Mouse (Mus musculus): ENCODE measurements at regions not wholly inside any gene's neighbourhood (a gene's known extent, or its start where the extent isn't known, plus 50 kb on each side); places are given as distances from the start of the nearest gene placed in this dataset.
A peak's percentile ranks its signal among the peaks of the same experiment; 100 is the strongest.
"Not testable (repeated sequence)": the region's sequence is repeated elsewhere in the genome, so short reads cannot be mapped to it uniquely, and the experiment has no call there.

DNA sequence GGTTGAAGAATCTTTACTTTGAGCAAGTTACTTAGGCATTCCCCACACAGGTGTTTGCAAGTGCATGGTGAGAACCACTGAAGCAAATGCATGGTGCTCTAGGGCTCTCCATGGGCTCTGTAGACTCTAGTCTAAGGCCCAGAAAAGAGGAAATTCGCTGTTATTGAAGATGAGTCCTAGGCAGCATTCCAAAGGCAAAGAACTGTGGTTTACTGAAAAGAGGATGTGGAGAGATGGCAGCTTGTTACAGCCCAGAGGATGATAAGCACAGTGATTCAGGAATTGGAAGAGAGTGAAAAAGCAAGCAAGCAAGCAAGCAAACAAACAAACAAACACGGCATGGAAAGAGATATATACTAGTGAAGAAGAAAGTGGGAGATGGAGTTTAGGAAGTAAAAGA, 221.6 kb downstream of the Kif20b start:
- no peak for ATAC-seq (ENCODE audit: low FRiP score, low TSS enrichment)
- no peaks in the 10 kb centered on the region for H3K36me3 ChIP-seq (ENCODE audit: insufficient read depth, low read length)
- WGBS = 86% methylated on average over 2 of the region's 2 CpGs
- no peaks in the 10 kb centered on the region for H3K4me1 ChIP-seq (ENCODE audit: insufficient read depth, low read length)
- no peak overlapping the region for H3K27ac ChIP-seq (ENCODE audit: low read length)
- no peak overlapping the region for H3K4me2 ChIP-seq (replicated peaks; ENCODE audit: low read depth, low read length)
- H3K4me3 ChIP-seq (ENCODE audit: low read length) = no peak overlapping the region
- H3K9me3 ChIP-seq (ENCODE audit: low read length) = no peaks in the 10 kb centered on the region
- H3K27me3 ChIP-seq (ENCODE audit: insufficient read depth, low read length) = no peaks in the 10 kb centered on the region
- no peak overlapping the region for H3K9ac ChIP-seq (replicated peaks; ENCODE audit: low read length)

GRCm38 (mm10) chr19:35149476-35149875, 227.3 kb downstream of the Kif20b start:
- not testable (repeated sequence) for H3K4me2 ChIP-seq (replicated peaks; ENCODE audit: low read depth, low read length); ATAC-seq (ENCODE audit: low FRiP score, low TSS enrichment); H3K27me3 ChIP-seq (ENCODE audit: insufficient read depth, low read length); H3K4me3 ChIP-seq (ENCODE audit: low read length); H3K9me3 ChIP-seq (ENCODE audit: low read length); H3K27ac ChIP-seq (ENCODE audit: low read length); H3K9ac ChIP-seq (replicated peaks; ENCODE audit: low read length); H3K4me1 ChIP-seq (ENCODE audit: insufficient read depth, low read length); H3K36me3 ChIP-seq (ENCODE audit: insufficient read depth, low read length)
- WGBS = 78% methylated on average over 2 of the region's 2 CpGs

DNA sequence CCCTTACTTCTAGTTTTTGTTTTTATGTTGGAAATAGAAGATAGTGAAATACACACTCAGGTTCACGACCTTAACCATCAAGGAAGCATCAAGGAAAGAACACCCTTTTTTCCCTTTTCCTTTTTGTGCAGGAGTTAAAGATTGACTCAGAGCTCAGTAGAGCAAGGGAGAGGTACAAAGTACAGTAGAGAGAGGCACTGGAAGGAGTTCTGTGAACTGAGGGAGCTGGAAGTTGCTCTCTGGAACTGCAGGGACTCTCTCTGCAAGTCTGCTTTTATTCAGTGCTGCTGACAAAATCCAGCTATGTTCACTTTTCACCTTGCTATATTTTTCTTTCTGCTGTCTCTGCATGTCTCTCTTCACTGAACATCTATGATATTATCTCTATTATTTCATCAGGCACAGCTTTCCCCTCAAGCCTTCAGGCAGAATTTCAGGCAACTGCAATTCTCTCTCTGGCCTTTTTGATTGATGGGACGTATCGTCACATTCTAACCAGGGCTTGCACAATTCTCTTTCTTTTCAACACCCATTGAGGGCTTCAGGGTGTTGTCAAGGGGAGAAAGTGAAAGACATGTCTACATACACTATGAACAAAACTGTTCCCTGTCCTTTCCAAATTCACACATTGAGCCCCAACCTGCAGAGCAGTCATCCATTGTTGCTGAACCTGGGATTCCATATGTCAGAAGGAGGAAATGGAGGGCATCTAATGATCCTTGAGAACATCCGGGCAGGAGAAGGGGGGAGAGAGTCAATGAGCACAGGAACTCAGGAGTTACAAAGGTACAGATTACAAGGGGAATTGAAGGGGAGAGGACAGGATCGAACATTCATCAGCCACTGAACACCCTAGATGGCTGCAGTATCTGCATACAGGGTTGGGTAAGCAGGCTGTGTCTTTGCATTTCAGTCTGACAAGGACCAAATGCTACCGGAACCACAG, 228.9 kb downstream of the Kif20b start:
- Histone ChIP-seq H3K4me3 (ENCODE audit: low read length) (no peak overlapping the region), H3K9ac (replicated peaks; ENCODE audit: low read length) (no peak overlapping the region), H3K9me3 (ENCODE audit: low read length) (no peaks in the 10 kb centered on the region), H3K36me3 (ENCODE audit: insufficient read depth, low read length) (no peaks in the 10 kb centered on the region), H3K4me1 (ENCODE audit: insufficient read depth, low read length) (no peaks in the 10 kb centered on the region), H3K4me2 (replicated peaks; ENCODE audit: low read depth, low read length) (no peak overlapping the region), H3K27me3 (ENCODE audit: insufficient read depth, low read length) (no peaks in the 10 kb centered on the region), H3K27ac (ENCODE audit: low read length) (peak overlapping the region; percentile 78)
- WGBS = 50% methylated on average over 6 of the region's 6 CpGs
- peak; percentile 90 for ATAC-seq (ENCODE audit: low FRiP score, low TSS enrichment)

DNA sequence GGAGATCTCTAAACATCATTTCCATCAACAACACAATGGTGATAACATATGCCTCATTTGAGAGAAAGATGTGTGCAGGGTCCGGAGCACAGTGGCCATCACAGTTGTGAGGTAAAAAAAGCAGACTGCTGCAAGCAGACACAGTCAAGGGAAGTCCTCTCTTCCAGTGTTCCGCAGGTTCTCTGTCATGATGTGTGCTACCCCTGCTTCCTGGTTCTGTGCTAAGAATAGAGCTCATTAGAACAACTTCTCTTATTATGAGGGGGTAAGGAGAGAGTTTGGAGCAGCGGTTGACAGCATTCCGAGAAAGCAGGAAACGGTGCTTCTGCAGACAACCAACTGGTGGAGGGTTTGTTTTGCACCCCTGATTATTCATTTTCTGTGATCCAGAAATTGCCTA, 229.7 kb downstream of the Kif20b start:
- H3K27ac ChIP-seq (ENCODE audit: low read length) = peak overlapping the region; percentile 78
- no peaks in the 10 kb centered on the region for H3K9me3 ChIP-seq (ENCODE audit: low read length)
- no peak overlapping the region for H3K9ac ChIP-seq (replicated peaks; ENCODE audit: low read length)
- no peaks in the 10 kb centered on the region for H3K27me3 ChIP-seq (ENCODE audit: insufficient read depth, low read length)
- no peak overlapping the region for H3K4me3 ChIP-seq (ENCODE audit: low read length)
- H3K4me1 ChIP-seq (ENCODE audit: insufficient read depth, low read length) = no peaks in the 10 kb centered on the region
- H3K4me2 ChIP-seq (replicated peaks; ENCODE audit: low read depth, low read length) = no peak overlapping the region
- H3K36me3 ChIP-seq (ENCODE audit: insufficient read depth, low read length) = no peaks in the 10 kb centered on the region
- WGBS = 66% methylated on average over 5 of the region's 5 CpGs
- no peak for ATAC-seq (ENCODE audit: low FRiP score, low TSS enrichment)

- peak; percentile 51; the same call in 1 of the 2 replicates for ATAC-seq (ENCODE audit: low FRiP score, low TSS enrichment)
- Histone ChIP-seq H3K4me1 (ENCODE audit: insufficient read depth, low read length) (no peaks in the 10 kb centered on the region), H3K4me3 (ENCODE audit: low read length) (no peak overlapping the region), H3K9me3 (ENCODE audit: low read length) (no peaks in the 10 kb centered on the region), H3K9ac (replicated peaks; ENCODE audit: low read length) (no peak overlapping the region), H3K36me3 (ENCODE audit: insufficient read depth, low read length) (no peaks in the 10 kb centered on the region), H3K27ac (ENCODE audit: low read length) (no peak overlapping the region), H3K27me3 (ENCODE audit: insufficient read depth, low read length) (no peaks in the 10 kb centered on the region), H3K4me2 (replicated peaks; ENCODE audit: low read depth, low read length) (no peak overlapping the region)
- WGBS = 66% methylated on average over 3 of the region's 3 CpGs
Measured at GRCm38 (mm10) chr19:35157849-35158248, 235.7 kb downstream of the Kif20b start.

GRCm38 (mm10) chr19:35164727-35165126, 242.6 kb downstream of the Kif20b start:
- Histone ChIP-seq H3K4me1 (ENCODE audit: insufficient read depth, low read length) (no peaks in the 10 kb centered on the region), H3K27ac (ENCODE audit: low read length) (no peak overlapping the region), H3K27me3 (ENCODE audit: insufficient read depth, low read length) (no peaks in the 10 kb centered on the region), H3K9me3 (ENCODE audit: low read length) (no peaks in the 10 kb centered on the region), H3K4me3 (ENCODE audit: low read length) (no peak overlapping the region), H3K36me3 (ENCODE audit: insufficient read depth, low read length) (no peaks in the 10 kb centered on the region), H3K9ac (replicated peaks; ENCODE audit: low read length) (no peak overlapping the region), H3K4me2 (replicated peaks; ENCODE audit: low read depth, low read length) (no peak overlapping the region)
- 76% methylated on average over 2 of the region's 2 CpGs for WGBS
- ATAC-seq (ENCODE audit: low FRiP score, low TSS enrichment) = no peak

- Histone ChIP-seq H3K4me3 (ENCODE audit: low read length) (no peak overlapping the region), H3K9me3 (ENCODE audit: low read length) (no peaks in the 10 kb centered on the region), H3K4me1 (ENCODE audit: insufficient read depth, low read length) (no peaks in the 10 kb centered on the region), H3K9ac (replicated peaks; ENCODE audit: low read length) (no peak overlapping the region), H3K4me2 (replicated peaks; ENCODE audit: low read depth, low read length) (no peak overlapping the region), H3K27ac (ENCODE audit: low read length) (no peak overlapping the region), H3K36me3 (ENCODE audit: insufficient read depth, low read length) (no peaks in the 10 kb centered on the region), H3K27me3 (ENCODE audit: insufficient read depth, low read length) (no peaks in the 10 kb centered on the region)
- no peak for ATAC-seq (ENCODE audit: low FRiP score, low TSS enrichment)
- WGBS = 57% methylated on average over 2 of the region's 2 CpGs
Measured at GRCm38 (mm10) chr19:35170554-35170953, 248.4 kb downstream of the Kif20b start.

- Histone ChIP-seq H3K4me1 (ENCODE audit: insufficient read depth, low read length) (no peaks in the 10 kb centered on the region), H3K4me2 (replicated peaks; ENCODE audit: low read depth, low read length) (no peak overlapping the region), H3K36me3 (ENCODE audit: insufficient read depth, low read length) (no peaks in the 10 kb centered on the region), H3K27ac (ENCODE audit: low read length) (no peak overlapping the region), H3K9ac (replicated peaks; ENCODE audit: low read length) (no peak overlapping the region), H3K4me3 (ENCODE audit: low read length) (no peak overlapping the region), H3K9me3 (ENCODE audit: low read length) (no peaks in the 10 kb centered on the region), H3K27me3 (ENCODE audit: insufficient read depth, low read length) (no peaks in the 10 kb centered on the region)
- ATAC-seq (ENCODE audit: low FRiP score, low TSS enrichment) = no peak
- 96% methylated on average over 1 of the region's 1 CpGs for WGBS
Measured at GRCm38 (mm10) chr19:35180102-35180501, 257.9 kb downstream of the Kif20b start.

DNA sequence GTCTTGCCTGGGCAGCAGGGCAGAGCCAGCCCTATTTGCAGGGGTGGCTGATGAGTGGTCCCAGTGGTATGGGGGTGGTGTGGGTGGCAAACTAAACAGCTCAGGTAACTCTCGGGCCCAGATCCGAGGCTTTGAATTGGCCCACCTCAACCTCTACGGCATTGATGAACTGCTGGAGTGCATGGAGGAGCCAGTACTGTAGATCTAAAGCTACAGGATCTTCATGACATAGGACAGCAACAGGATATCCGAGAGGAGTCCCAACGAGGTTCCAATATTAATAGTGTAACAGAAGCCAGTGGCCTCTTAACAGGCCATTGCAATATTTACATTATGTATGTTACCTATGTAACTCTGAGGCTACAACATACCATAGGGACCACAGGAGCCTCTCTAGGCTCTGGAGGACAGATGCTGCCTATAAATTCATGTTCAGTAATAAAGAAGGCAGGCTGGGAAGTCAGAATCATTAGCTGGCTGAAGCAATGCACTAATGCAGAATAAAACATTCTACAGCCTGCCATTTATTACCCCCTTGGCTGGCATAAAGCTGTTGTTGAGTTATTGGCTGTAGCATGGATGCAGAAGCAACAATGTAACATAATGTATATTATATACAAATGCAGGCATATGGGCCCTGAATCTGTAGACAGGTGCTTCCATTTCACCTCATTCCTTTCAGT, 283.5 kb downstream of the Kif20b start:
- Histone ChIP-seq H3K27me3 (ENCODE audit: insufficient read depth, low read length) (no peaks in the 10 kb centered on the region), H3K36me3 (ENCODE audit: insufficient read depth, low read length) (no peaks in the 10 kb centered on the region), H3K27ac (ENCODE audit: low read length) (no peak overlapping the region), H3K9me3 (ENCODE audit: low read length) (no peaks in the 10 kb centered on the region), H3K4me2 (replicated peaks; ENCODE audit: low read depth, low read length) (no peak overlapping the region), H3K9ac (replicated peaks; ENCODE audit: low read length) (no peak overlapping the region), H3K4me1 (ENCODE audit: insufficient read depth, low read length) (no peaks in the 10 kb centered on the region), H3K4me3 (ENCODE audit: low read length) (no peak overlapping the region)
- 81% methylated on average over 5 of the region's 5 CpGs for WGBS
- no peak for ATAC-seq (ENCODE audit: low FRiP score, low TSS enrichment)

DNA sequence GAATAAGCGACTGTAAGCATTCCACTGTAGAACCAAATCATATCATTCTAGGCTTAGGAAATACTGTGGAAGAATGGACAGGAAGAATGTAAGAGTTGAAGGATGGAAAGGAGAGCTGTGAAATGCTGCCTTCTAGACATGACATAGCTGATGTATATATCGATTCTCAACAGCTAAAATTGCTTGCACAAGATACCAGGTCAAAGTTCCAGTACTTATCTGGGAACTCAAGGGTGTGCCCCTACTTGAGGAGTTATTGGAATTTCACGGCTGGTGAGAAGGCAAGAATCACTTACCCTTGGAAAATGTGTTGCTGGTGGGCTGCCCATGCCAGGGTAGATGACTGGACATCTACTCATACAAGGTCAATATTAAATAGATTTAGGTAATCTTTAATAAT, 322.0 kb downstream of the Kif20b start:
- Histone ChIP-seq H3K27ac (ENCODE audit: low read length) (no peak overlapping the region), H3K4me2 (replicated peaks; ENCODE audit: low read depth, low read length) (no peak overlapping the region), H3K36me3 (ENCODE audit: insufficient read depth, low read length) (no peaks in the 10 kb centered on the region), H3K4me1 (ENCODE audit: insufficient read depth, low read length) (no peaks in the 10 kb centered on the region), H3K9ac (replicated peaks; ENCODE audit: low read length) (no peak overlapping the region), H3K9me3 (ENCODE audit: low read length) (no peaks in the 10 kb centered on the region), H3K4me3 (ENCODE audit: low read length) (no peak overlapping the region), H3K27me3 (ENCODE audit: insufficient read depth, low read length) (no peaks in the 10 kb centered on the region)
- 86% methylated on average over 3 of the region's 3 CpGs for WGBS
- ATAC-seq (ENCODE audit: low FRiP score, low TSS enrichment) = no peak
